Mouse (Mus musculus) G1E-ER4 (cell line): Measurements from ENCODE around the gene Pip4k2b. TPM values are rescaled to one million over a fixed set of nuclear protein-coding genes. Genes with fewer than 3 reads are reported as not detected.

ENCODE experiments used
- GATA1 ChIP-seq: IDR thresholded peaks from one replicate; pipeline ENCODE4 v1.8.0; 2012; ENCODE audit warnings: low read length, inconsistent platforms
- polyA plus RNA-seq: library from polyadenylated mRNA; stranded (reverse); fragments of >175 nt; gene quantifications from 2 replicates; pipeline ENCODE4 v1.2.3, GENCODE M21; 2012

Pip4k2b gene
- polyA plus RNA-seq, 1 experiment: 28.3 TPM

GRCm38 (mm10) chr11:97766154-97766881 lies 21.8 kb upstream of the Pip4k2b start, which contains the start of gene Cwc25:
Gene Cwc25, minus strand, starts transcription at chr11:97766556.
- no peak for TF ChIP-seq GATA1

- TF ChIP-seq GATA1: no peak
These were observed 17.1 kb upstream of the Pip4k2b start for GRCm38 (mm10) chr11:97761638-97762037.

GRCm38 (mm10) chr11:97758942-97759341 lies 14.4 kb upstream of the Pip4k2b start:
- TF ChIP-seq GATA1: no peak

DNA sequence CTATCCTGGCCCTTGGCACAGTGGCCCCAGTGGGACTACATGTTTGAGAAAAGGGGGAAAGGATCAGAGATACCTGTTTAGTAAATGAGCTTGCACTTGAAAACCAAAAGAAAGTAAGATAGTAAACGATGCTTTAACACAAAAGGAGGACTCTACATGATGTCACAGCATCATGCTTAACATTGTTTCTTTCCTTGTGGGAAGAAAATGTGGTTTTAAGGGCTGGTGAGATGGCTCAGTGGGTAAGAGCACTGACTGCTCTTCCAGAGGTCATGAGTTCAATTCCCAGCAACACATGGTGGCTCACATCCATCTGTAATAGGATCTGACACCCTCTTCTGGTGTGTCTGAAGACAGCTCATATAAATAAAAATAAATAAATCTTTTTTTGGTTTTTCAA lies 13.6 kb upstream of the Pip4k2b start:
- no peak for TF ChIP-seq GATA1

DNA sequence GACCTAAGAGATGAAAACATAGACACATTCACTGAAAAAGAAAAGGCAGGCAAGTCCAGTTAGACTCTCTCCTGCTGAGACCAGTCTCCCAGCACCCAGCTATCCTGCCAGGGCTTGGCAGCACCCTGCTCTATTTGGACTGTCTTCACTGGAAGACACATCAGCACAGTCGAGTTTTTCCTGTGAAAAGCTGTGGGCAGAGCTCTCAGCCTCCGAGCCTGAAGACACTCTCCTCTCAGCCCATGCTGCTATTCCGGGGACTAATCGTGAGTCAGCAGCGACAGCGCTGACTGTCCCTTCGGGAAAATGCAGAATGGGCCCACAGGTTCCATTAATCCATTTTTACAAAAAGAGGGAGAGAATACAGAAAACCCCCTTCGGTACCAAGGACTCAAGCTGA lies 8.8 kb upstream of the Pip4k2b start:
- no peak for TF ChIP-seq GATA1

GRCm38 (mm10) chr11:97748496-97748895 lies 4.0 kb upstream of the Pip4k2b start:
- no peak for TF ChIP-seq GATA1

- no peak for TF ChIP-seq GATA1
These were observed 3.3 kb upstream of the Pip4k2b start for GRCm38 (mm10) chr11:97747773-97748172.

DNA sequence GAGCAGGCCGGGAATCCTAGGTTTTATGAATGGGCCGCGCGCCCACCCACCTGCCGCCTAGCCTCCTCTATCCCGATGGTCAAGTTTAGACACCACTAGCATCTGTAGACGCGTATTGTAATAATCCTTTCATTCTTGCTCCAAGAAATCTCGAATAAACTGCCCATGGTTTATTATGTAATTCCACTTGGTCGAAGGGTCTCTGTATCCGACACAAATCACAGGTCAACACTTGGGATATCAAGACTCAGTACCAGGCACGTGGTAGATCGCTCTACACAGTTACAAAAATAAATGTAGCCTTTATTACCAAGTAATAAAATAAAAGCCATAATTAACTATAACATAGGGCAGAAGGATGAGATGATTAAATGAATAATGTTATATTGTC lies 822 bp upstream of the Pip4k2b start:
- TF ChIP-seq GATA1: no peak

- TF ChIP-seq GATA1: no peak
These were observed 320 bp upstream of the Pip4k2b start for GRCm38 (mm10) chr11:97744718-97745330.

DNA sequence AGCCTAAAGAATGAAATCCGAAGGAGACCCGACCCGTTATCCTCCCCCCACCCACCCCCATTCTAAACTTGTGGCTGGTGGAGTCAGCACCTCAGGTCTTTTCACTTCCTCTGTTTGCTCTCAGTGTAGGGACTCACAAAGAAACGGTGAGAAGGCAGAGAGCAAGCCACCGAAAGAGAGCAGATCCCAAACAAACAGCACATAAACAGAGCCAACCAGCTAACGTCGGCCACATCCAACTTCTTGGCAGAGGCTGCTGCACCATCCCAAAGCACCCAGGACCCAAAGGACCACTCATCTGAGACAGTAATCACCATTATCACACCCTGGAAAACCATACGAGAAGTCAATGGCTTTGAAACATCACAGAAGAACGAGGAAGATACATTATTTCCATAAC lies 1.1 kb downstream of the Pip4k2b start:
- no peak for TF ChIP-seq GATA1

- TF ChIP-seq GATA1: no peak
These were observed 1.9 kb downstream of the Pip4k2b start for GRCm38 (mm10) chr11:97742591-97742990.

- no peak for TF ChIP-seq GATA1
These were observed 2.3 kb downstream of the Pip4k2b start for GRCm38 (mm10) chr11:97742157-97742556.

DNA sequence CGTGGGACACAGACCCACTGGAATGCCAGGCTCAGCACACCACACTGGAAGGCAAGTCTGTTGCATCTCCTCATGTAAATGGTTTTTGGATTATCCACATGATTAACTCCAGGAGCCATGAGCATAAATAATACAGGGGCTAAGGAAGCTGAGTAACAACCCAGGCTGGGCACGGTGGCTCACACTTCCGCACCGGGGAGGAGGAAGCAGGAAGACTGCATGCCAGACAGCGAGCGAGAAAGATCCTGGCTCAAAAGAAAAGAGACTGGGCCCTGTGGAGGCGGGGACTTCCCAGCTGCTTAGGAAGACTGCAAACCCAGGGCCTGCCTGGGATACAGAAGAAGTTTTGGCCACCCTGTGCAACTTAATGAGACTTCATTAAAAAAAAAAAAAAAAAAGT lies 4.3 kb downstream of the Pip4k2b start:
- TF ChIP-seq GATA1: no peak

DNA sequence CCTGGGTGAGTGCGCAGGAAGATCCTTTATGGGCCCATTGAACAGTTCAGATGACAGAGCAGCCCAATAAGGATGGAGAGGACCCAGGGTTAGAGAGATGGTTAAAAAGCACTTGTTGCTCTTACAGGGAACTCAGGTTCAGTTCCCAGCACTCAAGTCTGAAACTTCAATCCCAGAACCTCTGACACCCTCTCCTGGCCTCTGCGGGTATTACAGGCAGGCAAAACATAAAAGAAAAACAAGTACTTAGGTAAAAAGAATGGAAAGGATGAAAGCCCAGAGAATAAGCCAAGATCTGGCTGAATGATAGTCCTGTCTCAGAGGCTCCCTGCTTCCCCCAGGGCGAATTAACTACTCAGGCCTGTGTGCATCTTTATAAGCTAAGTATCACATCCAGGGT lies 5.3 kb downstream of the Pip4k2b start:
- no peak for TF ChIP-seq GATA1

DNA sequence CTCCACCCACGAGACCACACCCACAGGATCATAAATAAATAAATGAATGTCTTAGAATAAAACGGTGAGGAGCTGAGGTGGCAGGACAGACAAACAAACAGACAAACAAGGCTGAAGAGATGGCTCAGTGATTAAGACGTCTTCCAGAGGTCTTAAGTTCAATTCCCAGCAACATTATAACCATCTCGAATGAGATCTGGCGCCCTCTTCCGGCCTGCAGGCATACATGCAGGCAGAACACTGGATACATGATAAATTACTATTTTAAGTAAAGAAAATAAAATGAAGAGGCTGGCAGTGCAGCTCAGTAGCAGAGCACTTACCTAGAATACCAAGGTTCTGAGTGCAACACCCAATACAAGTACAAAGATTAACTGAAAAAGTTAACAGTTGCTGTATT lies 5.8 kb downstream of the Pip4k2b start:
- TF ChIP-seq GATA1: no peak

DNA sequence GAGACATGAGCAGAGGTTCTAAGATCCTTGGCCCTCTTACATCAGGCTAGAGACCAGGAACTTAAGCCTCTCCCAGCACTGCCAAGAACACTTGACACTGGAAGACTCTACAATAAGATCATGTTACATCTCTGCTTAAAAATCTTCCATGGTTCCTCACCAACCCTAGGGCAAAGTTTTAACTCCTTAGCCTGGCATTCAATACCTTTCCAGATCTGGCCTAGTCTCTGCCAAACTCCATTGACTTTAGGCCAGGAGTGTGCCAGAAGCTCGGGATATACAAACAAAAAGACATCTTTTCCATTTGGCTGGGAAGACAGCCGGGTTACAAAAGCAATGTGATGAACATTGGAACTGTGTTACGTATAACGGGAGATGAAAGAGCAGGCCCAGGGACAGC lies 6.9 kb downstream of the Pip4k2b start:
- no peak for TF ChIP-seq GATA1

GRCm38 (mm10) chr11:97736645-97737044 lies 7.9 kb downstream of the Pip4k2b start:
- TF ChIP-seq GATA1: no peak
